Mouse (Mus musculus) right cerebral cortex, postnatal 36 days (tissue): ENCODE data around the gene Kctd21.
A peak's percentile ranks its signal among the peaks of the same experiment; 100 is the strongest.

ENCODE experiments used
- DNase-seq, 2 experiments: peaks; one replicate each; pipeline ENCODE4 v3.0.0; 2022; ENCODE audit warnings: low spot score in 2 of 2, mixed read lengths in 1 of 2

Gene Kctd21

GRCm38 (mm10) chr7:97331726-97332666 is at the start of gene Kctd21, which contains the start of gene Usp35:
Gene Kctd21 (plus strand): TSS chr7:97332327.
Gene Usp35 (minus strand): TSS chr7:97332020.
- DNase-seq, result peak; percentile 92 to 94

GRCm38 (mm10) chr7:97296986-97297385 is 35.1 kb upstream of the Kctd21 start:
- no peak for DNase-seq

- peak in 1 of 2 experiments; percentile 41 for DNase-seq
Measured at GRCm38 (mm10) chr7:97297466-97297865, 34.7 kb upstream of the Kctd21 start.

GRCm38 (mm10) chr7:97298279-97298678 is 33.8 kb upstream of the Kctd21 start:
- DNase-seq, result no peak

GRCm38 (mm10) chr7:97298943-97299342 is 33.2 kb upstream of the Kctd21 start:
- no peak for DNase-seq

GRCm38 (mm10) chr7:97300914-97301313 is 31.2 kb upstream of the Kctd21 start:
- DNase-seq, result no peak

GRCm38 (mm10) chr7:97301321-97301720 is 30.8 kb upstream of the Kctd21 start:
- no peak for DNase-seq

GRCm38 (mm10) chr7:97302261-97302660 is 29.9 kb upstream of the Kctd21 start:
- DNase-seq, result no peak

GRCm38 (mm10) chr7:97302876-97303275 is 29.3 kb upstream of the Kctd21 start:
- DNase-seq, result no peak

- DNase-seq, result no peak
Measured at GRCm38 (mm10) chr7:97303614-97304013, 28.5 kb upstream of the Kctd21 start.

- DNase-seq, result no peak
Measured at GRCm38 (mm10) chr7:97304471-97304870, 27.7 kb upstream of the Kctd21 start.

GRCm38 (mm10) chr7:97305206-97305605 is 26.9 kb upstream of the Kctd21 start:
- DNase-seq, result no peak

GRCm38 (mm10) chr7:97306813-97307212 is 25.3 kb upstream of the Kctd21 start:
- DNase-seq, result no peak

GRCm38 (mm10) chr7:97307546-97307945 is 24.6 kb upstream of the Kctd21 start:
- no peak for DNase-seq

- DNase-seq, result no peak
Measured at GRCm38 (mm10) chr7:97309461-97310340, 22.4 kb upstream of the Kctd21 start.

GRCm38 (mm10) chr7:97310341-97310635 is 21.8 kb upstream of the Kctd21 start:
- DNase-seq, result no peak

- DNase-seq, result no peak
Measured at GRCm38 (mm10) chr7:97311620-97312019, 20.5 kb upstream of the Kctd21 start.

GRCm38 (mm10) chr7:97312196-97312595 is 19.9 kb upstream of the Kctd21 start:
- no peak for DNase-seq

GRCm38 (mm10) chr7:97312856-97313255 is 19.3 kb upstream of the Kctd21 start:
- DNase-seq, result no peak

GRCm38 (mm10) chr7:97313364-97313995 is 18.6 kb upstream of the Kctd21 start:
- no peak for DNase-seq

GRCm38 (mm10) chr7:97314646-97315045 is 17.5 kb upstream of the Kctd21 start:
- no peak for DNase-seq

GRCm38 (mm10) chr7:97315656-97316055 is 16.5 kb upstream of the Kctd21 start:
- DNase-seq, result no peak
